Comparison of ENCODE assay signal across 11 mouse cellular contexts in genomic region chr4:126132636-126133264, GRCm38 (mm10). TPM values are rescaled to one million over a fixed set of nuclear protein-coding genes. Genes with fewer than 3 reads are reported as not detected.
DNase-seq lines count a peak whose midpoint lies in the region; ATAC-seq and TF ChIP-seq lines count a peak whose summit lies in the region.
"Had no signal": no experiment of that assay in that cellular context is flagged by ENCODE, and none has a peak within 500 bp of the region (broad histone marks: within the 10 kb centered on the region; RNA-seq: fewer than 3 reads in every experiment).

No protein-coding gene starts in this region.

- intact Hi-C loops in left cerebral cortex, postnatal 10 days (cut with DNase I): no loop called here

- peaks cover 44% of the 10 kb centered on the region for H3K4me1 ChIP-seq in heart, embryonic 13.5 days
- peaks cover 31% of the 10 kb centered on the region for H3K4me1 ChIP-seq in embryonic fibroblast, embryonic 13.5 days (ENCODE audit: control insufficient read depth, insufficient read depth, low read length)
- H3K4me1 ChIP-seq in lung, embryonic 14.5 days (ENCODE audit: insufficient read depth): peaks cover 42% of the 10 kb centered on the region

- no peak for ATAC-seq in heart, embryonic 13.5 days (ENCODE audit: extremely low read depth, insufficient number of reproducible peaks, low FRiP score, low TSS enrichment)
- peak; percentile 24; the same call in 1 of the 2 replicates for ATAC-seq in lung, embryonic 14.5 days (ENCODE audit: insufficient read depth)

- H3K4me2 ChIP-seq in heart, embryonic 13.5 days: no peak overlapping the region
- no peak overlapping the region for H3K4me2 ChIP-seq in lung, embryonic 14.5 days

- H3K27ac ChIP-seq in heart, embryonic 13.5 days (replicated peaks): peak overlapping the region; percentile 17
- H3K27ac ChIP-seq in embryonic fibroblast, embryonic 13.5 days (ENCODE audit: insufficient read depth, low read length): peak overlapping the region; percentile 81
- peak overlapping the region; percentile 95 for H3K27ac ChIP-seq in lung, embryonic 14.5 days (ENCODE audit: low read depth)

- 76% methylated on average over 6 of the region's 6 CpGs for WGBS in heart, embryonic 13.5 days
- 23% methylated on average over 6 of the region's 6 CpGs for WGBS in lung, embryonic 14.5 days

- H3K9me3 ChIP-seq in heart, embryonic 13.5 days: no peaks in the 10 kb centered on the region
- no peaks in the 10 kb centered on the region for H3K9me3 ChIP-seq in lung, embryonic 14.5 days (ENCODE audit: low read depth, low read length)

- TF ChIP-seq CTCF in embryonic fibroblast, embryonic 13.5 days (IDR thresholded peaks at IDR 0.05; ENCODE audit: borderline replicate concordance, insufficient read depth, low read length): no peak
- TF ChIP-seq CTCF in lung, embryonic 14.5 days (IDR thresholded peaks at IDR 0.05; ENCODE audit: low read depth): no peak

- H3K4me3 ChIP-seq in heart, embryonic 13.5 days: no peak overlapping the region
- H3K4me3 ChIP-seq in embryonic fibroblast, embryonic 13.5 days (ENCODE audit: insufficient read depth, low read length): no peak overlapping the region
- H3K4me3 ChIP-seq in lung, embryonic 14.5 days (ENCODE audit: low read depth, low read length): no peak overlapping the region

- no peak for DNase-seq in heart, adult 9 months (ENCODE audit: low spot score in 2 of 2)
- DNase-seq in Muller cell, postnatal 12 days (ENCODE audit: inconsistent ontology term): peak; percentile 30
- DNase-seq in lung, embryonic 14.5 days: peak; percentile 69
- DNase-seq in left cerebral cortex, postnatal 10 days (ENCODE audit: extremely low spot score in 1 of 2, low spot score in 2 of 2): no peak
- no peak for DNase-seq in adrenal gland, adult (ENCODE audit: inconsistent age in 2 of 2, low spot score in 1 of 2)
- DNase-seq in gastrocnemius, postnatal 4 days (ENCODE audit: low spot score in 2 of 2): no peak
- DNase-seq: adrenal gland, adult 8-10 months; spleen, adult 18-20 months had no signal

- no peak for TF ChIP-seq POLR2A in embryonic fibroblast, embryonic 13.5 days (IDR thresholded peaks at IDR 0.05; ENCODE audit: low read depth, low read length)

- H3K9ac ChIP-seq in heart, embryonic 13.5 days: 0 out of 2 replicates have a peak overlapping the region, but pooled peaks have one; percentile 10
- 0 out of 2 replicates have a peak overlapping the region, but pooled peaks have one; percentile 2 for H3K9ac ChIP-seq in lung, embryonic 14.5 days

- peaks cover 83% of the 10 kb centered on the region for H3K36me3 ChIP-seq in heart, embryonic 13.5 days
- peaks cover 50% of the 10 kb centered on the region for H3K36me3 ChIP-seq in lung, embryonic 14.5 days (ENCODE audit: insufficient read depth)

- no peaks in the 10 kb centered on the region for H3K27me3 ChIP-seq in heart, embryonic 13.5 days (replicated peaks)
- no peaks in the 10 kb centered on the region for H3K27me3 ChIP-seq in lung, embryonic 14.5 days (ENCODE audit: insufficient read depth, low read length)
- H3K27me3 ChIP-seq: CH12.LX had no signal

RNA-seq across cellular contexts. Expression of gene Eva1b, which starts 14.8 kb away (rescaled TPM):
- polyA plus RNA-seq in heart, embryonic 13.5 days (2015; fragmentation: Nextera tagmentation; extraction: Ambion mirVana): 30.9 and 34.2 TPM in 2 replicates
- 41.0 and 53.7 TPM in 2 replicates for polyA plus RNA-seq in embryonic fibroblast, embryonic 13.5 days (2011; ENCODE audit: insufficient read length, low read depth, missing spikeins)
- polyA plus RNA-seq in lung, embryonic 14.5 days (2014; fragmentation: Nextera tagmentation; extraction: Ambion mirVana): 92.6 and 97.8 TPM in 2 replicates
- total RNA-seq in left cerebral cortex, postnatal 10 days (2021): 1 to 10 TPM; 6.8 to 8.0 TPM
- 10 to 100 TPM; 31.8 to 33.8 TPM for total RNA-seq in gastrocnemius, postnatal 4 days (2021)

RNA-seq across cellular contexts. Expression of gene Stk40, which starts 29.0 kb away (rescaled TPM):
- 26.4 and 26.6 TPM in 2 replicates for polyA plus RNA-seq in heart, embryonic 13.5 days (2015; fragmentation: Nextera tagmentation; extraction: Ambion mirVana)
- polyA plus RNA-seq in embryonic fibroblast, embryonic 13.5 days (2011; ENCODE audit: insufficient read length, low read depth, missing spikeins): 26.4 and 34.1 TPM in 2 replicates
- polyA plus RNA-seq in lung, embryonic 14.5 days (2014; fragmentation: Nextera tagmentation; extraction: Ambion mirVana): 30.7 and 38.0 TPM in 2 replicates
- 10 to 100 TPM; 18.6 to 25.9 TPM for total RNA-seq in left cerebral cortex, postnatal 10 days (2021)
- total RNA-seq in gastrocnemius, postnatal 4 days (2021): 10 to 100 TPM; 34.4 to 39.0 TPM

RNA-seq across cellular contexts. Expression of gene Sh3d21, which starts 30.5 kb away (rescaled TPM):
- polyA plus RNA-seq in heart, embryonic 13.5 days (2015; fragmentation: Nextera tagmentation; extraction: Ambion mirVana): 2.8 and 3.0 TPM in 2 replicates
- polyA plus RNA-seq in embryonic fibroblast, embryonic 13.5 days (2011; ENCODE audit: insufficient read length, low read depth, missing spikeins): 2.5 and 3.8 TPM in 2 replicates
- 5.7 and 7.0 TPM in 2 replicates for polyA plus RNA-seq in lung, embryonic 14.5 days (2014; fragmentation: Nextera tagmentation; extraction: Ambion mirVana)
- total RNA-seq in left cerebral cortex, postnatal 10 days (2021): 1 to 10 TPM; 1.3 to 1.7 TPM
- total RNA-seq in gastrocnemius, postnatal 4 days (2021): 1 to 10 TPM; 2.9 TPM

RNA-seq across cellular contexts. Expression of gene Lsm10, which starts 36.3 kb away (rescaled TPM):
- 35.2 and 48.6 TPM in 2 replicates for polyA plus RNA-seq in heart, embryonic 13.5 days (2015; fragmentation: Nextera tagmentation; extraction: Ambion mirVana)
- 34.3 and 38.7 TPM in 2 replicates for polyA plus RNA-seq in embryonic fibroblast, embryonic 13.5 days (2011; ENCODE audit: insufficient read length, low read depth, missing spikeins)
- 50.2 and 50.6 TPM in 2 replicates for polyA plus RNA-seq in lung, embryonic 14.5 days (2014; fragmentation: Nextera tagmentation; extraction: Ambion mirVana)
- total RNA-seq in left cerebral cortex, postnatal 10 days (2021): 10 to 100 TPM; 16.2 to 16.8 TPM
- 10 to 100 TPM; 16.2 to 16.9 TPM for total RNA-seq in gastrocnemius, postnatal 4 days (2021)

Comparison
In these comparisons a context has a peak if more than half of its experiments do, and no peak if none do; other contexts are left out.
1. H3K27ac ChIP-seq: peak in every context shown above with its lines; median percentile 95 in lung, embryonic 14.5 days; 81 in embryonic fibroblast, embryonic 13.5 days; 17 in heart, embryonic 13.5 days.
2. DNase-seq: peak in Muller cell, postnatal 12 days (single experiment) and lung, embryonic 14.5 days (single experiment); none in heart, adult 9 months (0 of 2), left cerebral cortex, postnatal 10 days (0 of 2), adrenal gland, adult (0 of 2) and gastrocnemius, postnatal 4 days (0 of 2).